Mouse (Mus musculus): ENCODE data around the gene Crim1. TPM values are rescaled to one million over a fixed set of nuclear protein-coding genes. Genes with fewer than 3 reads are reported as not detected.

Crim1 gene
- polyA plus RNA-seq, 1 experiment, result 19.2 TPM

- H3K27me3 ChIP-seq (ENCODE audit: control insufficient read depth, insufficient read depth, low read length), result no peaks in the 10 kb centered on the region
- no peaks in the 10 kb centered on the region for H3K36me3 ChIP-seq (ENCODE audit: control insufficient read depth, insufficient read depth, low read length)
- no peak overlapping the region for H3K27ac ChIP-seq (ENCODE audit: control insufficient read depth, insufficient read depth, low read length)
- WGBS, result 54% methylated on average over 10 of the region's 10 CpGs
- no peak for DNase-seq
- no peak overlapping the region for H3K4me3 ChIP-seq (ENCODE audit: control insufficient read depth, insufficient read depth, low read length)
- peaks cover 4% of the 10 kb centered on the region for H3K4me1 ChIP-seq (replicated peaks; ENCODE audit: control insufficient read depth, insufficient read depth, low read length)
- no peak for TF ChIP-seq POLR2A (IDR thresholded peaks at IDR 0.05; ENCODE audit: control insufficient read depth, extremely low read depth, insufficient read depth, low read length, poor library complexity)
- no peak for TF ChIP-seq CTCF (IDR thresholded peaks at IDR 0.05; ENCODE audit: borderline replicate concordance, control insufficient read depth, extremely low read depth, insufficient read depth, low read length, poor library complexity)
These were observed 18.6 kb downstream of the Crim1 start for GRCm38 (mm10) chr17:78218506-78219232.

- Histone ChIP-seq H3K4me3 (ENCODE audit: control insufficient read depth, insufficient read depth, low read length) (no peak overlapping the region), H3K27me3 (ENCODE audit: control insufficient read depth, insufficient read depth, low read length) (no peaks in the 10 kb centered on the region), H3K27ac (ENCODE audit: control insufficient read depth, insufficient read depth, low read length) (no peak overlapping the region), H3K4me1 (replicated peaks; ENCODE audit: control insufficient read depth, insufficient read depth, low read length) (peaks cover 4% of the 10 kb centered on the region), H3K36me3 (ENCODE audit: control insufficient read depth, insufficient read depth, low read length) (no peaks in the 10 kb centered on the region)
- 90% methylated on average over 8 of the region's 8 CpGs for WGBS
- DNase-seq, result no peak
- TF ChIP-seq CTCF (IDR thresholded peaks at IDR 0.05; ENCODE audit: borderline replicate concordance, control insufficient read depth, extremely low read depth, insufficient read depth, low read length, poor library complexity) (no peak), POLR2A (IDR thresholded peaks at IDR 0.05; ENCODE audit: control insufficient read depth, extremely low read depth, insufficient read depth, low read length, poor library complexity) (no peak)
These were observed 21.1 kb downstream of the Crim1 start for GRCm38 (mm10) chr17:78221007-78221642.

- Histone ChIP-seq H3K36me3 (ENCODE audit: control insufficient read depth, insufficient read depth, low read length) (no peaks in the 10 kb centered on the region), H3K27me3 (ENCODE audit: control insufficient read depth, insufficient read depth, low read length) (no peaks in the 10 kb centered on the region), H3K4me3 (ENCODE audit: control insufficient read depth, insufficient read depth, low read length) (no peak overlapping the region), H3K27ac (ENCODE audit: control insufficient read depth, insufficient read depth, low read length) (no peak overlapping the region), H3K4me1 (replicated peaks; ENCODE audit: control insufficient read depth, insufficient read depth, low read length) (peaks cover 4% of the 10 kb centered on the region)
- DNase-seq, result no peak
- TF ChIP-seq CTCF (IDR thresholded peaks at IDR 0.05; ENCODE audit: borderline replicate concordance, control insufficient read depth, extremely low read depth, insufficient read depth, low read length, poor library complexity) (no peak), POLR2A (IDR thresholded peaks at IDR 0.05; ENCODE audit: control insufficient read depth, extremely low read depth, insufficient read depth, low read length, poor library complexity) (no peak)
- 97% methylated on average over 1 of the region's 1 CpGs for WGBS
These were observed 21.8 kb downstream of the Crim1 start for GRCm38 (mm10) chr17:78221860-78222259.

- no peak for DNase-seq
- H3K36me3 ChIP-seq (ENCODE audit: control insufficient read depth, insufficient read depth, low read length), result no peaks in the 10 kb centered on the region
- WGBS, result 77% methylated on average over 10 of the region's 10 CpGs
- no peak overlapping the region for H3K27ac ChIP-seq (ENCODE audit: control insufficient read depth, insufficient read depth, low read length)
- no peaks in the 10 kb centered on the region for H3K27me3 ChIP-seq (ENCODE audit: control insufficient read depth, insufficient read depth, low read length)
- H3K4me3 ChIP-seq (ENCODE audit: control insufficient read depth, insufficient read depth, low read length), result no peak overlapping the region
- no peak for TF ChIP-seq POLR2A (IDR thresholded peaks at IDR 0.05; ENCODE audit: control insufficient read depth, extremely low read depth, insufficient read depth, low read length, poor library complexity)
- TF ChIP-seq CTCF (IDR thresholded peaks at IDR 0.05; ENCODE audit: borderline replicate concordance, control insufficient read depth, extremely low read depth, insufficient read depth, low read length, poor library complexity), result no peak
- no peaks in the 10 kb centered on the region for H3K4me1 ChIP-seq (replicated peaks; ENCODE audit: control insufficient read depth, insufficient read depth, low read length)
These were observed 23.9 kb downstream of the Crim1 start for GRCm38 (mm10) chr17:78223988-78224387.

- Histone ChIP-seq H3K27ac (ENCODE audit: control insufficient read depth, insufficient read depth, low read length) (no peak overlapping the region), H3K4me1 (replicated peaks; ENCODE audit: control insufficient read depth, insufficient read depth, low read length) (no peaks in the 10 kb centered on the region), H3K36me3 (ENCODE audit: control insufficient read depth, insufficient read depth, low read length) (no peaks in the 10 kb centered on the region), H3K4me3 (ENCODE audit: control insufficient read depth, insufficient read depth, low read length) (no peak overlapping the region), H3K27me3 (ENCODE audit: control insufficient read depth, insufficient read depth, low read length) (no peaks in the 10 kb centered on the region)
- no peak for DNase-seq
- no peak for TF ChIP-seq POLR2A (IDR thresholded peaks at IDR 0.05; ENCODE audit: control insufficient read depth, extremely low read depth, insufficient read depth, low read length, poor library complexity)
- TF ChIP-seq CTCF (IDR thresholded peaks at IDR 0.05; ENCODE audit: borderline replicate concordance, control insufficient read depth, extremely low read depth, insufficient read depth, low read length, poor library complexity), result no peak
- 95% methylated on average over 5 of the region's 5 CpGs for WGBS
These were observed 25.5 kb downstream of the Crim1 start for GRCm38 (mm10) chr17:78225547-78225946.

GRCm38 (mm10) chr17:78227211-78227610 is 27.2 kb downstream of the Crim1 start:
- WGBS, result 50% methylated on average over 3 of the region's 3 CpGs
- Histone ChIP-seq H3K4me3 (ENCODE audit: control insufficient read depth, insufficient read depth, low read length) (no peak overlapping the region), H3K27me3 (ENCODE audit: control insufficient read depth, insufficient read depth, low read length) (no peaks in the 10 kb centered on the region), H3K36me3 (ENCODE audit: control insufficient read depth, insufficient read depth, low read length) (no peaks in the 10 kb centered on the region), H3K4me1 (replicated peaks; ENCODE audit: control insufficient read depth, insufficient read depth, low read length) (no peaks in the 10 kb centered on the region), H3K27ac (ENCODE audit: control insufficient read depth, insufficient read depth, low read length) (no peak overlapping the region)
- DNase-seq, result no peak
- TF ChIP-seq CTCF (IDR thresholded peaks at IDR 0.05; ENCODE audit: borderline replicate concordance, control insufficient read depth, extremely low read depth, insufficient read depth, low read length, poor library complexity) (no peak), POLR2A (IDR thresholded peaks at IDR 0.05; ENCODE audit: control insufficient read depth, extremely low read depth, insufficient read depth, low read length, poor library complexity) (no peak)
